Mouse (Mus musculus) inflammation-experienced regulatory T-cells, adult 16 weeks (primary cell): Measurements from ENCODE around the gene Olfr874. TPM values are rescaled to one million over a fixed set of nuclear protein-coding genes. Genes with fewer than 3 reads are reported as not detected.

ENCODE experiments used
- polyA plus RNA-seq: library from polyadenylated mRNA; unstranded; fragments of 100-300 nt; shearing (Covaris generic); gene quantifications from one replicate; pipeline ENCODE4 v1.2.1, GENCODE M21; 2017

The Olfr874 gene
- not detected for polyA plus RNA-seq

DNA sequence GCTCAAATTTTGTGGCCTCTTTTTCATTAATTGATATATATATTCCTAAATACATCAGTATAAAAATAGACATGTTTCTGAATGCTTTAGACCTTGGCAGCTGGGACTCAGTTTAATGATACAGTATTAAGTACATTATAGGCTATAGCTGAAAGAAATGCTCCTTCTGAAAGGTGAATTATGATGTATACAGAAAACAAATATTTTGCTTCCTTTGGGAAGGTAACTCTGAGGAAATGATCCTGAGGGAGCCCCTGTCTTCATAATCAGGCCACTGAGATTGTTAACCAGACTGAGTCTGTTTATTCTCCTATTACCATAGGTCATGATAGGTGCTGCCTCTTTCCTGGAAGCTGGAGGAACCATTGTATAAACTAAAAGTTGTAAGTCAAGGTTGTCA lies at the start of gene Olfr874:
Olfr874 (plus strand) TSS at position 301 of the 400 bp plus-strand sequence.

GRCm38 (mm10) chr9:37716150-37716549 lies 28.8 kb upstream of the Olfr874 start, which contains the start of gene Olfr160:
Gene Olfr160, minus strand, starts transcription at chr9:37716250.

GRCm38 (mm10) chr9:37771759-37772158 lies 26.9 kb downstream of the Olfr874 start, which contains the start of gene Olfr875:
Gene Olfr875, plus strand, starts transcription at chr9:37771857.

Other genes starting within 250 kb of the Olfr874 start
- gene Esam, start 217.0 kb upstream of the Olfr874 start, polyA plus RNA-seq, result not detected
- gene Vsig2, start 205.9 kb upstream of the Olfr874 start, polyA plus RNA-seq, result not detected
- gene Nrgn, start 192.2 kb upstream of the Olfr874 start, polyA plus RNA-seq, result 5.1 TPM
- gene Siae, start 189.4 kb upstream of the Olfr874 start, polyA plus RNA-seq, result 28.9 TPM
- gene Spa17, start 131.4 kb upstream of the Olfr874 start, polyA plus RNA-seq, result not detected
- gene Tbrg1, start 87.8 kb upstream of the Olfr874 start, polyA plus RNA-seq, result 168 TPM
- not detected for gene Panx3, start 75.9 kb upstream of the Olfr874 start, polyA plus RNA-seq
- gene Olfr160, start 28.9 kb upstream of the Olfr874 start, polyA plus RNA-seq, result not detected
- not detected for gene Olfr875, start 26.8 kb downstream of the Olfr874 start, polyA plus RNA-seq
- gene Olfr876, start 57.9 kb downstream of the Olfr874 start, polyA plus RNA-seq, result not detected
- not detected for gene Olfr877, start 109.2 kb downstream of the Olfr874 start, polyA plus RNA-seq
- not detected for gene Olfr145, start 151.6 kb downstream of the Olfr874 start, polyA plus RNA-seq
- not detected for gene Olfr878, start 172.7 kb downstream of the Olfr874 start, polyA plus RNA-seq
- gene Olfr881, start 246.7 kb downstream of the Olfr874 start, polyA plus RNA-seq, result not detected